Mouse (Mus musculus) megakaryocyte-erythroid progenitor cell, adult 5 weeks (primary cell): ENCODE measurements around the gene Olfr577. TPM values are rescaled to one million over a fixed set of nuclear protein-coding genes. Genes with fewer than 3 reads are reported as not detected.

Source experiments
- polyA plus RNA-seq: library from polyadenylated mRNA; stranded (reverse); fragments of >175 nt; gene quantifications from 2 replicates; pipeline ENCODE4 v1.2.3, GENCODE M21; 2012

The Olfr577 gene
- not detected in 2 replicates for polyA plus RNA-seq

GRCm38 (mm10) chr7:102975843-102976242 lies at the start of gene Olfr577:
TSS of gene Olfr577 (minus strand) at chr7:102975943.

GRCm38 (mm10) chr7:102989224-102989623 lies 13.5 kb upstream of the Olfr577 start, which contains the start of gene Olfr578:
TSS of gene Olfr578 (minus strand) at chr7:102989324.

GRCm38 (mm10) chr7:102962360-102962759 lies 13.4 kb downstream of the Olfr577 start, which contains the start of gene Olfr576:
TSS of gene Olfr576 (plus strand) at chr7:102962660.

GRCm38 (mm10) chr7:102958593-102958992 lies 17.1 kb downstream of the Olfr577 start, which contains the start of gene Olfr575:
TSS of gene Olfr575 (minus strand) at chr7:102958775.

GRCm38 (mm10) chr7:102948167-102948566 lies 27.6 kb downstream of the Olfr577 start, which contains the start of gene Olfr574:
TSS of gene Olfr574 (plus strand) at chr7:102948467.

GRCm38 (mm10) chr7:102942475-102942874 lies 33.3 kb downstream of the Olfr577 start, which contains the start of gene Olfr573-ps1:
TSS of gene Olfr573-ps1 (minus strand) at chr7:102942575.

GRCm38 (mm10) chr7:102924109-102924508 lies 51.6 kb downstream of the Olfr577 start, which contains the start of gene Olfr572:
TSS of gene Olfr572 (plus strand) at chr7:102924409.

Other genes starting within 250 kb of the Olfr577 start
- gene Olfr559, start 248.5 kb downstream of the Olfr577 start, polyA plus RNA-seq: not detected in 2 replicates
- not detected in 2 replicates for gene Olfr560, start 216.6 kb downstream of the Olfr577 start, polyA plus RNA-seq
- 0.01 and 0.03 TPM in 2 replicates for gene Olfr78, start 216.5 kb downstream of the Olfr577 start, polyA plus RNA-seq
- not detected in 2 replicates for gene Olfr561, start 204.7 kb downstream of the Olfr577 start, polyA plus RNA-seq
- gene Olfr564, start 172.5 kb downstream of the Olfr577 start, polyA plus RNA-seq: not detected in 2 replicates
- not detected in 2 replicates for gene Olfr566, start 117.2 kb downstream of the Olfr577 start, polyA plus RNA-seq
- gene Olfr568, start 98.8 kb downstream of the Olfr577 start, polyA plus RNA-seq: not detected in 2 replicates
- gene Olfr569, start 85.1 kb downstream of the Olfr577 start, polyA plus RNA-seq: not detected in 2 replicates
- not detected in 2 replicates for gene Olfr570, start 81.4 kb downstream of the Olfr577 start, polyA plus RNA-seq
- not detected in 2 replicates for gene Olfr571, start 58.4 kb downstream of the Olfr577 start, polyA plus RNA-seq
- gene Olfr572, start 51.5 kb downstream of the Olfr577 start, polyA plus RNA-seq: not detected in 2 replicates
- not detected in 2 replicates for gene Olfr573-ps1, start 33.4 kb downstream of the Olfr577 start, polyA plus RNA-seq
- gene Olfr574, start 27.5 kb downstream of the Olfr577 start, polyA plus RNA-seq: not detected in 2 replicates
- gene Olfr575, start 17.2 kb downstream of the Olfr577 start, polyA plus RNA-seq: not detected in 2 replicates
- not detected in 2 replicates for gene Olfr576, start 13.3 kb downstream of the Olfr577 start, polyA plus RNA-seq
- not detected in 2 replicates for gene Olfr578, start 13.4 kb upstream of the Olfr577 start, polyA plus RNA-seq
- gene Olfr582, start 62.1 kb upstream of the Olfr577 start, polyA plus RNA-seq: not detected in 2 replicates
- gene Olfr583, start 75.4 kb upstream of the Olfr577 start, polyA plus RNA-seq: not detected in 2 replicates
- gene Olfr584, start 105.9 kb upstream of the Olfr577 start, polyA plus RNA-seq: not detected in 2 replicates
- not detected in 2 replicates for gene Olfr585, start 121.8 kb upstream of the Olfr577 start, polyA plus RNA-seq
- not detected in 2 replicates for gene Olfr586, start 149.7 kb upstream of the Olfr577 start, polyA plus RNA-seq
- not detected in 2 replicates for gene Olfr588-ps1, start 164.9 kb upstream of the Olfr577 start, polyA plus RNA-seq
- not detected in 2 replicates for gene Olfr589, start 180.4 kb upstream of the Olfr577 start, polyA plus RNA-seq
- gene Olfr591, start 202.4 kb upstream of the Olfr577 start, polyA plus RNA-seq: not detected in 2 replicates
- gene Olfr592, start 208.9 kb upstream of the Olfr577 start, polyA plus RNA-seq: not detected in 2 replicates
- gene Olfr593, start 235.9 kb upstream of the Olfr577 start, polyA plus RNA-seq: not detected in 2 replicates
- not detected in 2 replicates for gene Olfr594, start 241.1 kb upstream of the Olfr577 start, polyA plus RNA-seq